Mouse (Mus musculus): ENCODE data around the gene Gm595. TPM values are rescaled to one million over a fixed set of nuclear protein-coding genes. Genes with fewer than 3 reads are reported as not detected.

Gm595 gene
- polyA plus RNA-seq, 1 experiment from 2014 or later = 0.51 TPM

Other genes with a start within 250 kb of the Gm595 start
- 0.07 TPM in 1 of 2 replicates, not detected in the other for gene Gpr119, start 203.2 kb downstream of the Gm595 start, polyA plus RNA-seq (2014; fragmentation: Nextera tagmentation; extraction: Ambion mirVana)
- gene Rbmx2, start 182.7 kb downstream of the Gm595 start, polyA plus RNA-seq (2014; fragmentation: Nextera tagmentation; extraction: Ambion mirVana) = 20.4 and 24.5 TPM in 2 replicates